Mouse (Mus musculus) gastrocnemius, postnatal 36 days (tissue): ENCODE measurements at regions not wholly inside any gene's neighbourhood (a gene's known extent, or its start where the extent isn't known, plus 50 kb on each side); places are given as distances from the start of the nearest gene placed in this dataset.
A peak's percentile ranks its signal among the peaks of the same experiment; 100 is the strongest.
"Not testable (repeated sequence)": the region's sequence is repeated elsewhere in the genome, so short reads cannot be mapped to it uniquely, and the experiment has no call there.

Source experiments
- DNase-seq, 2 experiments: peaks; one replicate each; pipeline ENCODE4 v3.0.0; 2022
- intact Hi-C: fragments of 180-260 bp; cut with DNase I; formaldehyde crosslinking; loops from one replicate; pipeline ENCODE4 v1.15.1; 2025

- intact Hi-C loops = not testable (repeated sequence)
- DNase-seq = peak in 1 of 2 experiments; percentile 11
Observed at GRCm38 (mm10) chrY:89267946-89268345, 215.3 kb downstream of the Gm21294 start.
